In genomic region chr7:19268993-19269681, GRCm38 (mm10) we compare ENCODE assay signal across 1 mouse cellular context.
TF ChIP-seq lines count a peak whose summit lies in the region.

No protein-coding gene starts in this region.

TF ChIP-seq in CH12.LX, 34 proteins besides CTCF, POLR2A, EP300 and RAD21 (continued from another document):
- TF ChIP-seq NELFE (IDR thresholded peaks at IDR 0.05; ENCODE audit: low read depth, low read length): peak; percentile 27; the same call in 1 of the 2 replicates
- no peak for TF ChIP-seq GABPA (IDR thresholded peaks at IDR 0.05; ENCODE audit: insufficient replicate concordance, low read depth, low read length)
- peak; percentile 63 for TF ChIP-seq MXI1 (IDR thresholded peaks at IDR 0.05; ENCODE audit: low read depth, low read length)
- TF ChIP-seq MAFK (IDR thresholded peaks at IDR 0.05; ENCODE audit: insufficient replicate concordance, low read length): no peak
- no peak for TF ChIP-seq USF1 (IDR thresholded peaks at IDR 0.05; ENCODE audit: low read depth, low read length)
- TF ChIP-seq MAZ (IDR thresholded peaks at IDR 0.05; ENCODE audit: low read depth, low read length): no peak
- TF ChIP-seq ZNF384 (IDR thresholded peaks at IDR 0.05; ENCODE audit: low read depth, low read length): no peak
- TF ChIP-seq SMC3 (IDR thresholded peaks at IDR 0.05; ENCODE audit: low read depth, low read length): no peak
- TF ChIP-seq E2F4 (IDR thresholded peaks at IDR 0.05; ENCODE audit: insufficient replicate concordance, low read depth, low read length): no peak
- TF ChIP-seq ZMIZ1 (IDR thresholded peaks at IDR 0.05; ENCODE audit: low read depth, low read length): 0 out of 2 replicates have a peak, but pooled peaks have one; percentile 20
- no peak for TF ChIP-seq IRF4 (IDR thresholded peaks at IDR 0.05; ENCODE audit: low read depth, low read length)
- no peak for TF ChIP-seq ZC3H11A (IDR thresholded peaks at IDR 0.05; ENCODE audit: low read depth, low read length)
- no peak for TF ChIP-seq JUND (conservative IDR thresholded peaks at IDR 0.05; ENCODE audit: low read depth, low read length)
- TF ChIP-seq TBP (conservative IDR thresholded peaks at IDR 0.05; ENCODE audit: low read depth, low read length): 0 out of 2 replicates have a peak, but pooled peaks have one; percentile 31
- TF ChIP-seq ETS1 (conservative IDR thresholded peaks at IDR 0.05; ENCODE audit: low read depth, low read length): peak; percentile 29; the same call in 1 of the 2 replicates
- no peak for TF ChIP-seq JUN (IDR thresholded peaks at IDR 0.05; ENCODE audit: insufficient read depth, low read depth, low read length)
- 0 out of 2 replicates have a peak, but pooled peaks have one; percentile 73 for TF ChIP-seq CHD1 (IDR thresholded peaks at IDR 0.05; ENCODE audit: low read depth, low read length)
- no peak for TF ChIP-seq UBTF (IDR thresholded peaks at IDR 0.05; ENCODE audit: low read depth, low read length)
- peak; percentile 45; the same call in 1 of the 2 replicates for TF ChIP-seq MEF2A (IDR thresholded peaks at IDR 0.05; ENCODE audit: borderline replicate concordance, low read depth, low read length)
- peak; percentile 60; the same call in 1 of the 2 replicates for TF ChIP-seq MAX (IDR thresholded peaks at IDR 0.05; ENCODE audit: low read length)
- peak; percentile 39; the same call in 1 of the 2 replicates for TF ChIP-seq RCOR1 (conservative IDR thresholded peaks at IDR 0.05; ENCODE audit: low read depth, low read length)
- TF ChIP-seq TCF12 (IDR thresholded peaks at IDR 0.05; ENCODE audit: low read depth, low read length): 0 out of 2 replicates have a peak, but pooled peaks have one; percentile 20
- TF ChIP-seq CHD2 (IDR thresholded peaks at IDR 0.05; ENCODE audit: low read length): peak; percentile 21; the same call in 1 of the 2 replicates
- no peak; the same call in none of the 2 replicates for TF ChIP-seq BHLHE40 (IDR thresholded peaks at IDR 0.05; ENCODE audit: low read depth, low read length)
- no peak for TF ChIP-seq PAX5 (IDR thresholded peaks at IDR 0.05; ENCODE audit: low read length)
- TF ChIP-seq KAT2A (IDR thresholded peaks at IDR 0.05; ENCODE audit: insufficient replicate concordance, low read length): no peak
